Mouse (Mus musculus) G1E (cell line): ENCODE results near the gene Pstk.

ENCODE experiments used
- CTCF ChIP-seq: IDR thresholded peaks from 2 replicates; pipeline ENCODE4 v1.5.1; 2012; ENCODE audit warnings: low read depth, low read length, inconsistent platforms, mixed read lengths
- GATA1 ChIP-seq: IDR thresholded peaks from 2 replicates; pipeline ENCODE4 v1.6.1; 2012; ENCODE audit warnings: borderline replicate concordance, low read length, inconsistent platforms, mixed read lengths
- GATA2 ChIP-seq: IDR thresholded peaks from 2 replicates; pipeline ENCODE4 v1.6.1; 2012; ENCODE audit warnings: low read depth, low read length, inconsistent platforms, borderline replicate concordance
- POLR2AphosphoS5 ChIP-seq: IDR thresholded peaks from 2 replicates; pipeline ENCODE4 v1.6.1; 2012; ENCODE audit warnings: low read depth, low read length, inconsistent platforms; ENCODE audit not compliant: insufficient replicate concordance
- TAL1 ChIP-seq: conservative IDR thresholded peaks from 2 replicates; pipeline ENCODE4 v1.6.1; 2012; ENCODE audit warnings: low read depth, low read length, inconsistent platforms, mixed read lengths

DNA sequence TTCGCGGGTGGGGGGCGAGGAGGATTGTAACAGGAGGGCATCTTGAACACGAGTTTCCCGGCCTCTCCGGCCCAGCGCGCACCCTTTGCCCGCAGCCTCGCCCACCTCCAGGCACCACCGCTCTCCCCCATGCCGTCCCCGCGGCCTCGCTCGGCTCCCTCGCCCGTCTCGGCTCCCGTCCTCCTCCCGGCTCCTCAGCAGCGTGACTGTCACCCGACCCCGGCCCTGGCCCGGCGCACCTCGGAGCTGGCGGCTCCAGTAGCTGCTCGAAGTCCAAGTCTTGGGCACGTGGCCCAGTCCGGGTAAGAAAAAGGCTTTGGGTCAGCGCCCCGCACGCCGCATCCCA is 8.7 kb upstream of the Pstk start:
- no peak for TF ChIP-seq CTCF
- no peak for TF ChIP-seq GATA2
- no peak for TF ChIP-seq POLR2AphosphoS5
- TF ChIP-seq GATA1 = no peak
- no peak for TF ChIP-seq TAL1
